Mouse (Mus musculus) frontal cortex, postnatal 36 days (tissue): ENCODE data around the gene Sorbs1.
A peak's percentile ranks its signal among the peaks of the same experiment; 100 is the strongest.

Experiments used
- DNase-seq, 2 experiments: peaks; one replicate each; pipeline ENCODE4 v3.0.0; 2022; ENCODE audit warnings: low spot score in 2 of 2

Gene Sorbs1

GRCm38 (mm10) chr19:40409500-40410035 lies 104.0 kb downstream of the Sorbs1 start:
- no peak for DNase-seq

GRCm38 (mm10) chr19:40407186-40407585 lies 106.4 kb downstream of the Sorbs1 start:
- DNase-seq = no peak

- DNase-seq = no peak
These were observed 106.9 kb downstream of the Sorbs1 start for GRCm38 (mm10) chr19:40406661-40407060.

- no peak for DNase-seq
These were observed 107.8 kb downstream of the Sorbs1 start for GRCm38 (mm10) chr19:40405808-40406207.

GRCm38 (mm10) chr19:40404582-40404981 lies 109.0 kb downstream of the Sorbs1 start:
- DNase-seq = no peak

- no peak for DNase-seq
These were observed 109.6 kb downstream of the Sorbs1 start for GRCm38 (mm10) chr19:40403999-40404398.

- no peak for DNase-seq
These were observed 111.2 kb downstream of the Sorbs1 start for GRCm38 (mm10) chr19:40402155-40402963.

- no peak for DNase-seq
These were observed 112.4 kb downstream of the Sorbs1 start for GRCm38 (mm10) chr19:40401213-40401612.

- no peak for DNase-seq
These were observed 113.1 kb downstream of the Sorbs1 start for GRCm38 (mm10) chr19:40400426-40401030.

- DNase-seq = no peak
These were observed 117.6 kb downstream of the Sorbs1 start for GRCm38 (mm10) chr19:40395757-40396661.

GRCm38 (mm10) chr19:40395321-40395695 lies 118.3 kb downstream of the Sorbs1 start:
- no peak for DNase-seq

- no peak for DNase-seq
These were observed 118.8 kb downstream of the Sorbs1 start for GRCm38 (mm10) chr19:40394555-40395320.

GRCm38 (mm10) chr19:40392795-40393392 lies 120.7 kb downstream of the Sorbs1 start:
- DNase-seq = no peak

GRCm38 (mm10) chr19:40391469-40391868 lies 122.1 kb downstream of the Sorbs1 start:
- peak; percentile 82 to 90 for DNase-seq

GRCm38 (mm10) chr19:40386916-40387315 lies 126.7 kb downstream of the Sorbs1 start:
- DNase-seq = no peak

- DNase-seq = no peak
These were observed 128.2 kb downstream of the Sorbs1 start for GRCm38 (mm10) chr19:40385334-40385733.

- no peak for DNase-seq
These were observed 129.6 kb downstream of the Sorbs1 start for GRCm38 (mm10) chr19:40383931-40384330.

- no peak for DNase-seq
These were observed 132.9 kb downstream of the Sorbs1 start for GRCm38 (mm10) chr19:40380656-40381055.

GRCm38 (mm10) chr19:40380005-40380404 lies 133.6 kb downstream of the Sorbs1 start:
- no peak for DNase-seq

- DNase-seq = no peak
These were observed 134.5 kb downstream of the Sorbs1 start for GRCm38 (mm10) chr19:40379081-40379480.

GRCm38 (mm10) chr19:40377632-40378031 lies 135.9 kb downstream of the Sorbs1 start:
- no peak for DNase-seq
